Mouse (Mus musculus): ENCODE measurements around the gene Evi5l. TPM values are rescaled to one million over a fixed set of nuclear protein-coding genes. Genes with fewer than 3 reads are reported as not detected.

The Evi5l gene
- polyA plus RNA-seq, 1 experiment from 2014 or later = 16.0 TPM

DNA sequence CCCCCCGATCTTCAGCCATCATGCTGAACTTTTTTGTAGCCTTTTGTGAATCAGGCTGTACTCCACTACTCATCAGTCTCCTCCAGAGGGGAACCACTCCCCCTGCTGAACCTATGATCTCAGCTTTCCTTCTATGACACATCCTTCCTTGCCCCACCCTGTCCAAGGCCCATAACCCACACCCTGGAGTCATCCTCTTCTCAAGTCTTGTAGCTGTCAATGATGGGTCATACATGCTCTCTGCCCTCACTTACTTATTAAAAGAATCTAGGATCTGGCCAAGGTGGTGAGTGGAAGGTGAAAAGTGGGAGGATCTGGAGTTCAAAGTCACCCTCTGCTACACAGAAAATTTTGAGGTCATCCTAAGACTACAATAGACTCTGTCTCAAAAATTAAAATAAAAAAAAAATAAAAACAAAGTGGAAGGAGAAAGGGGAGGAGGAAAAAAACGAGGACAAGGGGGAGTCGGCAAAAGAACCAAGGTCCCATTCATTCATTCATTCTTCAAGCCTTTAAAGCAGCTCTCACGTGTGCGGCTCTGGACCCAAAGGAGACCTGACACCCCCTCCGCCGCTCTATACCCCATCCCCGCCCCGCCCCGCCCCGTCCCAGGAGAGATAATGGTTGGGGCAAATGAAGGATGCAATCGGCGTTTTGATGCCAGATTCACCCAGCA lies 1.1 kb upstream of the Evi5l start:
- Histone ChIP-seq H3K36me3 (replicated peaks; ENCODE audit: control insufficient read depth, insufficient read depth, low read depth, low read length) (no peaks in the 10 kb centered on the region), H3K27ac (replicated peaks; ENCODE audit: low read depth, low read length) (no peak overlapping the region), H3K9ac (replicated peaks; ENCODE audit: low read length) (peak overlapping the region; percentile 47), H3K4me2 (ENCODE audit: low read depth, low read length) (peak overlapping the region; percentile 41), H3K4me3 (ENCODE audit: low read depth, low read length) (peak overlapping the region; percentile 38), H3K9me3 (replicated peaks; ENCODE audit: control insufficient read depth, low read length) (no peaks in the 10 kb centered on the region), H3K4me1 (ENCODE audit: control insufficient read depth, insufficient read depth, low read length) (no peaks in the 10 kb centered on the region), H3K27me3 (ENCODE audit: control insufficient read depth, insufficient read depth, low read length) (no peaks in the 10 kb centered on the region)
- 5% methylated on average over 13 of the region's 13 CpGs for WGBS
- DNase-seq (ENCODE audit: low spot score) (no peak), ATAC-seq (replicated peaks; ENCODE audit: insufficient number of reproducible peaks, low FRiP score, low TSS enrichment, low read depth) (no peak)

DNA sequence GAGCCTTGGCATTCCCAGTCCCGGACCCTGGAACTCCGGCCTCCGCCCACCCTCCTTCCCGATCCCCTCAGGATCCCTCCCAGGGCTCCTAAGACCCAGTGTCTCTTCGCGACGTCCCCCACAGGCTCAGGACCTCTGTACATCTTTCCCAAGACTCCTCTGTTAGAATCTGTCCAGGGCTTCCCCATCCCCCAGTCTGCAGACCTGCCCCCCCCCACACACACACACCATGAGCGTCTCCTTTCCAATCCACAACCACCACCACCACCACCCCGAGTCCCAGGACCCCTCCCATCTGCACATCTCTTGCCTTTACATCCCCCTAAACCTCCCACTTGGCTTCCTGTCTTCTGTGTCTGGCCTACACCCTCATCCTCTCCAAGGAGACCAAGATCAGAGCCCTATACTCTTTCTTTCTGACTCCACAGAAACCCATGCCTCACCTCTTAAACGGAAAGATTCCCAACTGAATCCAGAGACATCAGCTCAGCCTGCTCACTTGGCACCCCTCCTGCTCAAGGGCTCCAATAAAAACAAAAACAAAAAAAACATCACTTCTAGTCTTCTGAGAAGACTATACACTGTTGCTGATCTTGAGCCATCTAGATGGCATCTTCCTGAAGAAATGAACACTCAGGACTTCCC lies 636 bp downstream of the Evi5l start:
- 14% methylated on average over 10 of the region's 10 CpGs for WGBS
- H3K36me3 ChIP-seq (replicated peaks; ENCODE audit: control insufficient read depth, insufficient read depth, low read depth, low read length) = no peaks in the 10 kb centered on the region
- peak overlapping the region; percentile 53 for H3K4me2 ChIP-seq (ENCODE audit: low read depth, low read length)
- no peak overlapping the region; the same call in 1 of the 2 replicates for H3K27ac ChIP-seq (replicated peaks; ENCODE audit: low read depth, low read length)
- no peaks in the 10 kb centered on the region for H3K4me1 ChIP-seq (ENCODE audit: control insufficient read depth, insufficient read depth, low read length)
- no peak for DNase-seq (ENCODE audit: low spot score)
- ATAC-seq (replicated peaks; ENCODE audit: insufficient number of reproducible peaks, low FRiP score, low TSS enrichment, low read depth) = no peak
- no peaks in the 10 kb centered on the region for H3K27me3 ChIP-seq (ENCODE audit: control insufficient read depth, insufficient read depth, low read length)
- H3K4me3 ChIP-seq (ENCODE audit: low read depth, low read length) = peak overlapping the region; percentile 83
- H3K9me3 ChIP-seq (replicated peaks; ENCODE audit: control insufficient read depth, low read length) = no peaks in the 10 kb centered on the region
- H3K9ac ChIP-seq (replicated peaks; ENCODE audit: low read length) = peak overlapping the region; percentile 69

DNA sequence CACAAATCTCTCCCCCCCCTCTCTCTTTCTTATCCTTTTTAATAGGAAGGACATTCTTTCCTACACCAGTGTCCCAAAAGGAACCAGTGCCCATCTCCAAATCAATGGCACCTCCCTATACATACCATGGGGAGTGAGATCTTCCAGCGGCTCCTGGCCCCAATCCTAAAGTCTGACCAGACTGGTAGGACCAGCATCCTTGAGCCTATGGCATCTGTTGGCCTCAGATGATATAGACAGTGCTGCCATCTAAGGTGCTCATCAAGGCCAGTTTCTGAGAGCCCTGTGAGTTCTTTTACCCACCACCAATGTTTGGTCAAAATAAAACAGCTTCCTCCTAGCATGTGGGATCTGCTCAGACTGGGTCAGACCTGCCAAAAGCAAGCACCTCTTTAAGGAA lies 1.6 kb downstream of the Evi5l start:
- H3K4me3 ChIP-seq (ENCODE audit: low read depth, low read length) = no peak overlapping the region
- no peak for ATAC-seq (replicated peaks; ENCODE audit: insufficient number of reproducible peaks, low FRiP score, low TSS enrichment, low read depth)
- H3K9ac ChIP-seq (replicated peaks; ENCODE audit: low read length) = no peak overlapping the region
- H3K4me1 ChIP-seq (ENCODE audit: control insufficient read depth, insufficient read depth, low read length) = no peaks in the 10 kb centered on the region
- no peak overlapping the region for H3K27ac ChIP-seq (replicated peaks; ENCODE audit: low read depth, low read length)
- no peak overlapping the region for H3K4me2 ChIP-seq (ENCODE audit: low read depth, low read length)
- H3K36me3 ChIP-seq (replicated peaks; ENCODE audit: control insufficient read depth, insufficient read depth, low read depth, low read length) = no peaks in the 10 kb centered on the region
- H3K27me3 ChIP-seq (ENCODE audit: control insufficient read depth, insufficient read depth, low read length) = no peaks in the 10 kb centered on the region
- DNase-seq (ENCODE audit: low spot score) = no peak
- WGBS = 83% methylated on average over 1 of the region's 1 CpGs
- H3K9me3 ChIP-seq (replicated peaks; ENCODE audit: control insufficient read depth, low read length) = no peaks in the 10 kb centered on the region

DNA sequence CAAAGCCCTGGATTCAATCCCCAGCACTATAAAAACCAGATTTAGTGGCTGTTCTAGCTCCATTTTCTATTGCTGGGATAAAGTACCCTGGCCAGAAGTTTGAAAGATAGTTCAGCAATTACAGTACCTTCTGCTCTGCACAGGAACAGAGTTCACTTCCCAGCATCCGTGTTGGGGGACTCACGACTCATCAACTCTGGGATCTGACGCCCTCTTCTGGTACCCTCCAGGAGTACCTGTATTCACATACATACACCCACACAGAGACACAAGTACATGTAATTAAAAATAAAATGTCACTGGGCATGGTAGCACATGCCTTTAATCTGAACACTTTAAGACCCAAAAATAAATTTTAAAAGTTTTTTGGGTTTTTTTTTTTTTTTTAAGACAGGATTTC lies 6.1 kb downstream of the Evi5l start:
- DNase-seq (ENCODE audit: low spot score) = no peak
- Histone ChIP-seq H3K9ac (replicated peaks; ENCODE audit: low read length) (no peak overlapping the region), H3K4me1 (ENCODE audit: control insufficient read depth, insufficient read depth, low read length) (no peaks in the 10 kb centered on the region), H3K9me3 (replicated peaks; ENCODE audit: control insufficient read depth, low read length) (no peaks in the 10 kb centered on the region), H3K27ac (replicated peaks; ENCODE audit: low read depth, low read length) (no peak overlapping the region), H3K36me3 (replicated peaks; ENCODE audit: control insufficient read depth, insufficient read depth, low read depth, low read length) (no peaks in the 10 kb centered on the region), H3K4me2 (ENCODE audit: low read depth, low read length) (no peak overlapping the region), H3K4me3 (ENCODE audit: low read depth, low read length) (no peak overlapping the region), H3K27me3 (ENCODE audit: control insufficient read depth, insufficient read depth, low read length) (no peaks in the 10 kb centered on the region)
- 59% methylated on average over 3 of the region's 3 CpGs for WGBS
- no peak for ATAC-seq (replicated peaks; ENCODE audit: insufficient number of reproducible peaks, low FRiP score, low TSS enrichment, low read depth)

DNA sequence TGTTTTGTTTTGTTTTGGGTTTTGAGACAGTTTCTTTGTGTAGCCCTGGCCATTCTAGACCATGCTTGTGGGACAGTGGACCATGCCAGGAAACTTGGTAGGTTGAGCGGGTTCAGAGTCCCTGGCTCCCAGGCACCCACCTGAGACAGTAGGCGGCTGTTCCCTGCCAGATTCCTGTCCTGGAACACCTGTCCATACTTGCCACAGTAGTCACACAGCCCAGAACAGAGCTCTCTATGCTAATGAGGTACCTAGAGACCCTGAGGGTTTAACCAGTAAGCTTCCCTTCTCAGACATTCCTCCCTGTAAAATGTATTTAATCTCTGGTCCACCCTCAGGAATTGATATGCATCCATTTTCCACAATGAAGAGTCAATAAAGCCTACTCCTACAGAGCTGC lies 7.7 kb downstream of the Evi5l start:
- H3K36me3 ChIP-seq (replicated peaks; ENCODE audit: control insufficient read depth, insufficient read depth, low read depth, low read length) = no peaks in the 10 kb centered on the region
- no peaks in the 10 kb centered on the region for H3K9me3 ChIP-seq (replicated peaks; ENCODE audit: control insufficient read depth, low read length)
- H3K4me1 ChIP-seq (ENCODE audit: control insufficient read depth, insufficient read depth, low read length) = no peaks in the 10 kb centered on the region
- no peak overlapping the region for H3K4me3 ChIP-seq (ENCODE audit: low read depth, low read length)
- no peak overlapping the region for H3K9ac ChIP-seq (replicated peaks; ENCODE audit: low read length)
- DNase-seq (ENCODE audit: low spot score) = no peak
- no peak for ATAC-seq (replicated peaks; ENCODE audit: insufficient number of reproducible peaks, low FRiP score, low TSS enrichment, low read depth)
- H3K27me3 ChIP-seq (ENCODE audit: control insufficient read depth, insufficient read depth, low read length) = no peaks in the 10 kb centered on the region
- H3K27ac ChIP-seq (replicated peaks; ENCODE audit: low read depth, low read length) = no peak overlapping the region
- WGBS = 77% methylated on average over 2 of the region's 2 CpGs
- no peak overlapping the region for H3K4me2 ChIP-seq (ENCODE audit: low read depth, low read length)

DNA sequence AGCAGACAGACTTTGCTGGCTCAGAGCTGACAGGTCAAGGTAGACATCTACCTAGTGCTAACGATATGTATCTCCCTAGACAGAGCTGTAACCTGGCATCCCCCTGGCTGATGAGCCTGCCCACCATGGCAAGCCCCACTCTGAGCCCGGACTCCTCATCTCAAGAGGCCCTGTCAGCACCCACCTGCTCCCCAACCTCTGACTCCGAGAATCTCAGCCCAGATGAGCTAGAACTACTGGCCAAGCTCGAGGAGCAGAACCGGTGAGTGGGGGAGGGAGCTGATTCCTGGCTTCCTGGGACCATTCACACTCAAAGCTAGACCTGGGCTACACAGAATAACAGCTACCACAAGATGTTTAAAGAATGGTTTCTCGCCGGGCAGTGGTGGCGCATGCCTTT lies 17.0 kb downstream of the Evi5l start:
- no peak for ATAC-seq (replicated peaks; ENCODE audit: insufficient number of reproducible peaks, low FRiP score, low TSS enrichment, low read depth)
- no peaks in the 10 kb centered on the region for H3K27me3 ChIP-seq (ENCODE audit: control insufficient read depth, insufficient read depth, low read length)
- no peak overlapping the region for H3K4me3 ChIP-seq (ENCODE audit: low read depth, low read length)
- 83% methylated on average over 8 of the region's 8 CpGs for whole genome bisulfite sequencing
- DNase-seq (ENCODE audit: low spot score) = no peak
- no peaks in the 10 kb centered on the region; the same call in 1 of the 2 replicates for H3K36me3 ChIP-seq (replicated peaks; ENCODE audit: control insufficient read depth, insufficient read depth, low read depth, low read length)
- no peak overlapping the region for H3K9ac ChIP-seq (replicated peaks; ENCODE audit: low read length)
- no peaks in the 10 kb centered on the region for H3K4me1 ChIP-seq (ENCODE audit: control insufficient read depth, insufficient read depth, low read length)
- no peak overlapping the region for H3K4me2 ChIP-seq (ENCODE audit: low read depth, low read length)
- no peaks in the 10 kb centered on the region for H3K9me3 ChIP-seq (replicated peaks; ENCODE audit: control insufficient read depth, low read length)
- no peak overlapping the region for H3K27ac ChIP-seq (replicated peaks; ENCODE audit: low read depth, low read length)

DNA sequence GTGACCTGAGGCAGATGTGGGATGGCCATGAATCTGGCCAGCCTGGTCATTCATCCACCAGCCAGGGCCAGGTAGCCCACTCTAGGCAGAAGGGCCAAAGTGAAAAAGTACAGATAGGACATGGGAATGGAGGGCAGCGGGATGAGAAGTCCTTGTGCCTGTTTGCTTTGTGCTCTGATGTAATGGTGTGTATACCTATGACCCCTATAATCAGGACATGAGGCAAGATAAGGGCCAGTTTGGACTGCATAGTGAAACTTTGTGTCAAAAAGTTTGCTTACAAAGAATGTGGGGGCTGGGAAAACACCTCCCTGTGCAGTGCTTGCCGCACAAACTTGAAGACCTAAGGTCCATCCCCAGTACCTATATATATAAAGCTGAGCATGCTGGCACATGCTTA lies 19.8 kb downstream of the Evi5l start:
- Histone ChIP-seq H3K4me3 (ENCODE audit: low read depth, low read length) (no peak overlapping the region), H3K27me3 (ENCODE audit: control insufficient read depth, insufficient read depth, low read length) (no peaks in the 10 kb centered on the region), H3K9ac (replicated peaks; ENCODE audit: low read length) (no peak overlapping the region), H3K4me2 (ENCODE audit: low read depth, low read length) (no peak overlapping the region), H3K27ac (replicated peaks; ENCODE audit: low read depth, low read length) (no peak overlapping the region), H3K9me3 (replicated peaks; ENCODE audit: control insufficient read depth, low read length) (no peaks in the 10 kb centered on the region), H3K4me1 (ENCODE audit: control insufficient read depth, insufficient read depth, low read length) (no peaks in the 10 kb centered on the region), H3K36me3 (replicated peaks; ENCODE audit: control insufficient read depth, insufficient read depth, low read depth, low read length) (no peaks in the 10 kb centered on the region; the same call in 1 of the 2 replicates)
- DNase-seq (ENCODE audit: low spot score) = no peak
- WGBS = 86% methylated on average over 2 of the region's 2 CpGs
- no peak for ATAC-seq (replicated peaks; ENCODE audit: insufficient number of reproducible peaks, low FRiP score, low TSS enrichment, low read depth)

DNA sequence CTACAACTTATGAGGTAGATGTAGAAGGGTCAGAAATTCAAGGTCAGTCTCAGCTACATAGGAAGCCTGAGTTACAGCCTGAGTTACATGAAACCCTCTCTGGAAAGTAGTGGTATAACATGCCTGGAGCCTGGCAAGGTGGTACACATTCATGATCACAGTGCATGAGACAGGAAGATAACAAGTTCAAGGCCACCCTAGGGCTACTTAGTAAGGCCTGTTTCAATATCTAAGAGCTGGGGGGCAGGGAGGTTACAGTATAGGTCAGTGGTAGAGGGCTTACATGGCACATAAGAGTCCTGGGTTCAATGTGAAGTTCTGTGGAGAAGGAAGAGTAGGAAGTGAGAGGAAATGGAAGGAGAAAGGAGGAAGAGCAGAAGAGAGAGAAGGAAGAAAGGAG lies 22.2 kb downstream of the Evi5l start:
- H3K36me3 ChIP-seq (replicated peaks; ENCODE audit: control insufficient read depth, insufficient read depth, low read depth, low read length) = no peaks in the 10 kb centered on the region; the same call in 1 of the 2 replicates

More for the DNA sequence above, 22.2 kb downstream of the Evi5l start:
- H3K27ac ChIP-seq (replicated peaks; ENCODE audit: low read depth, low read length) = no peak overlapping the region
- ATAC-seq (replicated peaks; ENCODE audit: insufficient number of reproducible peaks, low FRiP score, low TSS enrichment, low read depth) (no peak), DNase-seq (ENCODE audit: low spot score) (no peak)
- H3K27me3 ChIP-seq (ENCODE audit: control insufficient read depth, insufficient read depth, low read length) = no peaks in the 10 kb centered on the region
- H3K4me1 ChIP-seq (ENCODE audit: control insufficient read depth, insufficient read depth, low read length) = no peaks in the 10 kb centered on the region
- H3K4me3 ChIP-seq (ENCODE audit: low read depth, low read length) = no peak overlapping the region
- no peak overlapping the region for H3K4me2 ChIP-seq (ENCODE audit: low read depth, low read length)
- H3K9me3 ChIP-seq (replicated peaks; ENCODE audit: control insufficient read depth, low read length) = no peaks in the 10 kb centered on the region
- H3K9ac ChIP-seq (replicated peaks; ENCODE audit: low read length) = no peak overlapping the region
